Mouse (Mus musculus): Measurements from ENCODE around the gene Son.
"Not testable (repeated sequence)": the region's sequence is repeated elsewhere in the genome, so short reads cannot be mapped to it uniquely, and the experiment has no call there.

Son gene

GRCm38 (mm10) chr16:91639161-91639560, 8.1 kb upstream of the Son start:
- DNase-seq (ENCODE audit: low read depth, low spot score), result no peak

GRCm38 (mm10) chr16:91639636-91640035, 7.7 kb upstream of the Son start:
- DNase-seq (ENCODE audit: low read depth, low spot score), result no peak

- no peak for DNase-seq (ENCODE audit: low read depth, low spot score)
These were observed 7.1 kb upstream of the Son start for GRCm38 (mm10) chr16:91640171-91640570.

GRCm38 (mm10) chr16:91644901-91645300, 2.4 kb upstream of the Son start:
- DNase-seq (ENCODE audit: low read depth, low spot score), result no peak

GRCm38 (mm10) chr16:91645420-91645819, 1.9 kb upstream of the Son start:
- not testable (repeated sequence) for DNase-seq (ENCODE audit: low read depth, low spot score)

GRCm38 (mm10) chr16:91645995-91646602, 1.2 kb upstream of the Son start:
- DNase-seq (ENCODE audit: low read depth, low spot score), result peak; percentile 62

- DNase-seq (ENCODE audit: low read depth, low spot score), result peak; percentile 85
These were observed 456 bp upstream of the Son start, which contains the start of gene Gart for GRCm38 (mm10) chr16:91646681-91647419. Gart (minus strand) TSS chr16:91646952.

- DNase-seq (ENCODE audit: low read depth, low spot score), result peak; percentile 66
These were observed 879 bp downstream of the Son start for GRCm38 (mm10) chr16:91648220-91648550.

- peak; percentile 25 for DNase-seq (ENCODE audit: low read depth, low spot score)
These were observed 1.9 kb downstream of the Son start for GRCm38 (mm10) chr16:91649246-91649645.

GRCm38 (mm10) chr16:91649781-91650180, 2.5 kb downstream of the Son start:
- DNase-seq (ENCODE audit: low read depth, low spot score), result no peak

- DNase-seq (ENCODE audit: low read depth, low spot score), result no peak
These were observed 4.9 kb downstream of the Son start for GRCm38 (mm10) chr16:91652191-91652590.

GRCm38 (mm10) chr16:91655285-91655684, 8.0 kb downstream of the Son start:
- DNase-seq (ENCODE audit: low read depth, low spot score), result no peak

- no peak for DNase-seq (ENCODE audit: low read depth, low spot score)
These were observed 10.0 kb downstream of the Son start for GRCm38 (mm10) chr16:91657285-91657684.

- no peak for DNase-seq (ENCODE audit: low read depth, low spot score)
These were observed 11.2 kb downstream of the Son start for GRCm38 (mm10) chr16:91658471-91658870.

- no peak for DNase-seq (ENCODE audit: low read depth, low spot score)
These were observed 12.5 kb downstream of the Son start for GRCm38 (mm10) chr16:91659798-91660197.

GRCm38 (mm10) chr16:91661397-91661796, 14.1 kb downstream of the Son start:
- DNase-seq (ENCODE audit: low read depth, low spot score), result no peak

- no peak for DNase-seq (ENCODE audit: low read depth, low spot score)
These were observed 15.0 kb downstream of the Son start for GRCm38 (mm10) chr16:91662336-91662735.

- DNase-seq (ENCODE audit: low read depth, low spot score), result no peak
These were observed 16.5 kb downstream of the Son start for GRCm38 (mm10) chr16:91663795-91664194.

- DNase-seq (ENCODE audit: low read depth, low spot score), result no peak
These were observed 27.2 kb downstream of the Son start for GRCm38 (mm10) chr16:91674500-91674899.

- no peak for DNase-seq (ENCODE audit: low read depth, low spot score)
These were observed 31.0 kb downstream of the Son start for GRCm38 (mm10) chr16:91678147-91678911.

GRCm38 (mm10) chr16:91680656-91681055, 33.4 kb downstream of the Son start:
- no peak for DNase-seq (ENCODE audit: low read depth, low spot score)

GRCm38 (mm10) chr16:91685526-91685925, 38.2 kb downstream of the Son start:
- DNase-seq (ENCODE audit: low read depth, low spot score), result no peak

- no peak for DNase-seq (ENCODE audit: low read depth, low spot score)
These were observed 39.1 kb downstream of the Son start for GRCm38 (mm10) chr16:91686369-91686768.

Measured in ES-CJ7 (cell line).